Mouse (Mus musculus): ENCODE measurements around the gene Naf1.

The Naf1 gene

DNA sequence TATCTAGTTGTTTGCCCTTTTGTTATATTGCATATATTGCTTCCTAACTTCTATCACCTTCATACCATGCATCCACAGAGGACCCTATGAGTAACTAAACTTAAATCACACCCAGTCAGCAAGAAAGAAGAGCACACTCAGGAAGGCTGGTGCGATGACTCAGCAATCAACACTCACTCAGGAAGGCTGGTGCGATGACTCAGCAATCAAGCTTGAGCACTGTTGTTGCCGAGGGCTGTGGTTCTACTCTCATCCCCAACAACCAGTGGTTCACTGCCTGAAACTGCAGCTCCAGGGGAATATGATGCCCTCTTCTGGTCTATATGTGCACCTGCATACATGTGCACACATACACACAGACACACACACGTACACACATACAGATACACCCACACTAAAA is 73.7 kb downstream of the Naf1 start:
- in situ Hi-C loops (cut with MboI; ENCODE audit: unreplicated experiment in 2 of 2): no loop called here

DNA sequence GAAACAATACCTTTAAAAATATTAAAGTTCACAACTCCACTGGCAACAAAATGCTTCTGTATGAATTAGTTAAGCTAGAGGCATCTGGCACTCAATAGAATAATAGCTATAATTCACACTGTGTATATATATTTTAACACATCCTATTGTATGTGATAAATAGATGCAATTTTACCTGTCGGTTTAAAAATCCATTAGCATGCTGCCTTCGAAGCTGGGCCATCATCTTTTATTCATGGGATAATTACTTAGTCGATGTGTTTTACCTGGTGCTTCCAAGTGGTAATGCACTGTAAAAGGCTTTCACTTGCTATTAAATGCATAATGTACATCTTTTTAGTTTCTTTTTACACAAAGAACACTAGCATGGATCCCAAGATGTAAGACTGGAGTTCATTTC is 76.2 kb downstream of the Naf1 start:
- in situ Hi-C loops (cut with MboI; ENCODE audit: unreplicated experiment in 2 of 2): no loop called here
